Mouse (Mus musculus): ENCODE data around the gene Tecr.

- TF ChIP-seq CTCF (IDR thresholded peaks at IDR 0.05; ENCODE audit: low read depth, low read length) (no peak), POLR2AphosphoS5 (IDR thresholded peaks at IDR 0.05; ENCODE audit: insufficient replicate concordance, low read depth, low read length) (no peak), GATA1 (IDR thresholded peaks at IDR 0.05; ENCODE audit: borderline replicate concordance, low read length) (no peak), TAL1 (conservative IDR thresholded peaks at IDR 0.05; ENCODE audit: low read depth, low read length) (no peak), GATA2 (IDR thresholded peaks at IDR 0.05; ENCODE audit: borderline replicate concordance, low read depth, low read length) (no peak)
These were observed 48.9 kb upstream of the Tecr start for GRCm38 (mm10) chr8:83656484-83657246.

All from G1E (cell line).